Mouse (Mus musculus) liver, postnatal 0 days (tissue): ENCODE results near the gene Dlgap4. TPM values are rescaled to one million over a fixed set of nuclear protein-coding genes. Genes with fewer than 3 reads are reported as not detected.

ENCODE experiments used
- ATAC-seq: fragments of 200-750 bp; cut with Nextera tagmentation; 2 replicates; pipeline ENCODE4 v1.8.0; 2017; ENCODE audit warnings: mild to moderate bottlenecking, moderate library complexity
- DNase-seq: peaks from one replicate; pipeline ENCODE4 v3.0.0-alpha.2; 2016
- H3K27ac ChIP-seq: fragments of 300-500 bp; sonication (generic); 2 replicates; pipeline ENCODE4 v1.5.1; 2014; ENCODE audit warnings: antibody characterized with exemption, moderate library complexity, mild to moderate bottlenecking, low read depth
- H3K27me3 ChIP-seq: fragments of 300-500 bp; sonication (generic); 2 replicates; pipeline ENCODE4 v1.6.1; 2014; ENCODE audit warnings: low read length, control low read depth, mixed read lengths; ENCODE audit not compliant: insufficient read depth
- H3K36me3 ChIP-seq: fragments of 300-500 bp; sonication (generic); replicated peaks from 2 replicates; pipeline ENCODE4 v1.6.1; 2014; ENCODE audit warnings: mild to moderate bottlenecking, control low read depth, low read length, moderate library complexity, mixed read lengths; ENCODE audit not compliant: insufficient read depth
- H3K4me1 ChIP-seq: fragments of 300-500 bp; sonication (generic); 2 replicates; pipeline ENCODE4 v1.6.1; 2014; ENCODE audit warnings: antibody characterized with exemption, mild to moderate bottlenecking, control low read depth; ENCODE audit not compliant: insufficient read depth
- H3K4me2 ChIP-seq: fragments of 300-500 bp; sonication (generic); 2 replicates; pipeline ENCODE4 v1.6.1; 2014; ENCODE audit warnings: low read depth, mild to moderate bottlenecking, low read length, moderate library complexity, mixed read lengths
- H3K4me3 ChIP-seq: fragments of 300-500 bp; sonication (generic); 2 replicates; pipeline ENCODE4 v1.5.1; 2014; ENCODE audit warnings: low read depth, low read length
- H3K9ac ChIP-seq: fragments of 300-500 bp; sonication (generic); replicated peaks from 2 replicates; pipeline ENCODE4 v1.6.1; 2014; ENCODE audit warnings: mild to moderate bottlenecking, moderate library complexity
- H3K9me3 ChIP-seq: fragments of 300-500 bp; sonication (generic); 2 replicates; pipeline ENCODE4 v1.6.1; 2016; ENCODE audit warnings: mild to moderate bottlenecking, control low read depth, low read length, mixed read lengths
- CTCF ChIP-seq: sonication (generic); IDR thresholded peaks from 2 replicates; pipeline ENCODE4 v1.5.1; 2016; ENCODE audit warnings: antibody characterized with exemption, low read depth
- EP300 ChIP-seq: IDR thresholded peaks from 2 replicates; pipeline ENCODE4 v1.6.1; 2016; ENCODE audit warnings: antibody characterized with exemption, low read depth, mild to moderate bottlenecking
- WGBS: fragments of 180-500 bp; shearing (Covaris S2); extraction: QIAGEN DNeasy Blood & Tissue Kit; methylation state at CpG from one replicate; pipeline ENCODE4 v1.1.7; 2014; ENCODE audit not compliant: insufficient replicate concordance; 5-methylcytosine and 5-hydroxymethylcytosine counted together
- polyA plus RNA-seq: library from polyadenylated mRNA; unstranded; fragments of >200 nt; fragmentation: Nextera tagmentation; extraction: Ambion mirVana; gene quantifications from 2 replicates; pipeline ENCODE4 v1.2.1, GENCODE M21; 2015

Dlgap4 gene
- polyA plus RNA-seq, 1 experiment from 2014 or later = 10.7 TPM

DNA sequence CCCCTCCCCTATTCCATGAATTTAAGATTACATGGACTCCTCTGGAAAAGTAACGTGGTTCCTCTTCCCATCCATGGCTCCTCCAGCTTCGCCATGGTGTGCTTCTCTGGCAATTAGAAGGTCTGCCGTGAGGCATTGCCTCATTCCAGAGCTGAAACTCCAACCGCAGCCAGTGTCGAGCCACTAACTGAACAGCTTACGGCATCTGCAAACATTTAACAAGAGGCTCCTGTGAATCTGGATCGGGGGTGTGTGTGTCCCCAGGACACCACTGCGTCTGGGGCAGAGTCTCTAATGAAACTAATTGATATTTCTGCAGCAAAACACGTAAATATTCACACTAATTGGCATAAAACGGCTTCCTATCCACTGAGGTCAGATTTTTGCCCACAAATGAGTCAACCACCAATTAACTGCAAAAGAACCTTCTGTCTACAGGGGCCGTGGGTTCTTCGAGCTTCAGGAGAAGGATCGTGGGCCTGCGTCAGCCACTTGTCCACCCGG, 18.5 kb upstream of the Dlgap4 start:
- Histone ChIP-seq H3K27ac (no peak overlapping the region), H3K36me3 (no peaks in the 10 kb centered on the region)
- 64% methylated on average over 15 of the region's 15 CpGs for WGBS

GRCm38 (mm10) chr2:156602581-156602980, 10.9 kb upstream of the Dlgap4 start:
- no peak overlapping the region for H3K4me2 ChIP-seq
- WGBS = 66% methylated on average over 7 of the region's 7 CpGs

More for the DNA sequence above, 18.5 kb upstream of the Dlgap4 start:
- no peak for DNase-seq
- Histone ChIP-seq H3K9me3 (no peaks in the 10 kb centered on the region), H3K27me3 (0 out of 2 replicates have a peak, but pooled peaks cover 2% of the 10 kb centered on the region), H3K4me2 (no peak overlapping the region), H3K4me1 (no peaks in the 10 kb centered on the region), H3K9ac (no peak overlapping the region), H3K4me3 (no peak overlapping the region)
- no peak for ATAC-seq
- TF ChIP-seq EP300 = no peak
- no peak for TF ChIP-seq CTCF

GRCm38 (mm10) chr2:156603671-156604070, 9.8 kb upstream of the Dlgap4 start:
- DNase-seq = no peak
- H3K4me1 ChIP-seq = no peaks in the 10 kb centered on the region
- 75% methylated on average over 9 of the region's 9 CpGs for WGBS
- no peak overlapping the region for H3K4me3 ChIP-seq
- no peak overlapping the region for H3K27ac ChIP-seq
- ATAC-seq = no peak
- H3K36me3 ChIP-seq = no peaks in the 10 kb centered on the region
- H3K27me3 ChIP-seq = 0 out of 2 replicates have a peak, but pooled peaks cover 3% of the 10 kb centered on the region
- H3K9ac ChIP-seq = no peak overlapping the region
- no peak for TF ChIP-seq EP300
- no peak for TF ChIP-seq CTCF
- no peaks in the 10 kb centered on the region for H3K9me3 ChIP-seq
- no peak overlapping the region for H3K4me2 ChIP-seq

More at GRCm38 (mm10) chr2:156602581-156602980, 10.9 kb upstream of the Dlgap4 start:
- no peaks in the 10 kb centered on the region for H3K9me3 ChIP-seq
- H3K4me3 ChIP-seq = no peak overlapping the region
- H3K27me3 ChIP-seq = 0 out of 2 replicates have a peak, but pooled peaks cover 3% of the 10 kb centered on the region
- no peak for DNase-seq
- H3K4me1 ChIP-seq = no peaks in the 10 kb centered on the region
- no peak overlapping the region for H3K9ac ChIP-seq
- ATAC-seq = no peak
- H3K36me3 ChIP-seq = no peaks in the 10 kb centered on the region
- TF ChIP-seq CTCF (no peak), EP300 (no peak)
- no peak overlapping the region for H3K27ac ChIP-seq

DNA sequence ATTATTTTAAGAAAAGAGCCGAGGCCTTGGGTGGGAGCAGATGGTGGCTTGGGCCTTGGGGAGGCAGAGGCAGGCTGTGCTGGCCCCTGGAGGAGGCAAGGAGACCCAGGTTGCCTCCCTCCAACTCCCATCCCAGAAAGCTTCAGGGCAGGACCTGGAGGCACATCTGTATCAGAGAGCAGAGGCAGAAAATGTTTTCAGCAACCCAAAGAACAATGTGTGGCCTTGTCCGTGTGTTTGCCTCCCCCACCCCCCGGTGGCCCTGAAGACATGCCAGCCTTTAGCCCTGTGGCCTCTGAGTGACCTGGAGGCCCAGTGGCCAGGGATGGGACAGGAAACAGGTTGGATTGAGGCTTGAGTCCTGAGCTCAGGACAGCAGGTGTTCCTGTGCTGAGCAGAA, 8.4 kb upstream of the Dlgap4 start:
- ATAC-seq (no peak), DNase-seq (no peak)
- Histone ChIP-seq H3K27ac (no peak overlapping the region), H3K4me1 (no peaks in the 10 kb centered on the region), H3K27me3 (peaks cover 6% of the 10 kb centered on the region; the same call in 1 of the 2 replicates), H3K36me3 (no peaks in the 10 kb centered on the region), H3K9ac (no peak overlapping the region), H3K4me3 (no peak overlapping the region), H3K4me2 (no peak overlapping the region), H3K9me3 (no peaks in the 10 kb centered on the region)
- no peak for TF ChIP-seq CTCF
- TF ChIP-seq EP300 = no peak
- 52% methylated on average over 3 of the region's 3 CpGs for WGBS

DNA sequence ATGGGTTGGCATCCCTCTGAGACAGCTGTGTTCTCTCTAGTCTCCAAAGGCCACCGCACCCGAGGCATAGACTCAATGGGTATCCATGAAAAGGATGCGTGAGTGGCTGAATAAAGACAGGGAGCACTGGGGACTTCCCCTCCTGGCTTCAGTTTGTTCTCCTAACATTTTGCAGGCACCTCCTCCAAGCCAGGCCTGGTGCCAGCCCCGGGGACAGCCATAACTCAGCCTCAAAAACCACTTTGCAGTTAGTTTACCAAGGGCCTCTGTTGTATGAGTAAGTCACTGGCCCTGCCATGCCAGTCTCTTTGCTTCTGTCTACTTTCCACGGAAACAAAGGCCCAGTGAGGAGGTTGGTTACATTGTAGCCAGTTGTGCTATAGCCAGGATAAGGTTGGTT, 7.5 kb upstream of the Dlgap4 start:
- Histone ChIP-seq H3K4me2 (no peak overlapping the region), H3K4me3 (no peak overlapping the region), H3K9ac (no peak overlapping the region), H3K4me1 (no peaks in the 10 kb centered on the region), H3K9me3 (no peaks in the 10 kb centered on the region), H3K36me3 (no peaks in the 10 kb centered on the region), H3K27me3 (peaks cover 11% of the 10 kb centered on the region; the same call in 1 of the 2 replicates), H3K27ac (no peak overlapping the region)
- DNase-seq (no peak), ATAC-seq (no peak)
- no peak for TF ChIP-seq EP300
- no peak for TF ChIP-seq CTCF
- WGBS = 65% methylated on average over 5 of the region's 5 CpGs

DNA sequence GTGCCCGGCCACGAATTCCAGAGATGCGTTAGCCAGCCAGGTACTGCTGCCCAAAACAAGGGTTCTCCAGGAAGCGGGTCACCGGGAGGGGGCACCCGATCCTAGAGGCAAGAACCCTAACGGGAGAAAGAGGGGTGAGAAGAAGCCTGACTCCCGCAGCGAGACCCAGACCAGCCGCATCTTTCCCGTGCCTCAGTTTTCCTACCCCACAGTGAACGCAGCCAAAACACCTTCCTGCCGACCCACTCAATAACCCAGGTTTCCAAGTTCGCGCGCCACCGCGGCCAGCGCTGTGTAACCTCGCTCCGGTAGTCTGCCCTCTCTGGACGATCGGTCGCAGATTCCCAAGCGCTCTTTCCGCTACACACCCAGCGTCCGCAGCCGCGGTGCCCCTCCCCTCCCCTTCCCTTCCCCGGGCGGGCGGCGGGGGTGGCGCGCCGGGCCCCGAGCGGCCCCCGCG, 394 bp upstream of the Dlgap4 start:
- ATAC-seq (no peak), DNase-seq (no peak)
- WGBS = 1% methylated on average over 37 of the region's 41 CpGs
- no peaks in the 10 kb centered on the region for H3K9me3 ChIP-seq
- no peaks in the 10 kb centered on the region for H3K36me3 ChIP-seq
- H3K4me1 ChIP-seq = 0 out of 2 replicates have a peak, but pooled peaks cover 6% of the 10 kb centered on the region
- TF ChIP-seq CTCF (peak; percentile 27; the same call in 1 of the 2 replicates), EP300 (no peak)
- H3K9ac ChIP-seq = no peak overlapping the region
- peak overlapping the region; percentile 45 for H3K4me3 ChIP-seq
- H3K27me3 ChIP-seq = peaks cover 69% of the 10 kb centered on the region
- no peak overlapping the region for H3K27ac ChIP-seq
- H3K4me2 ChIP-seq = peak overlapping the region; percentile 74
